Mouse (Mus musculus): ENCODE results near the gene Sult4a1. TPM values are rescaled to one million over a fixed set of nuclear protein-coding genes. Genes with fewer than 3 reads are reported as not detected.

The Sult4a1 gene
- polyA plus RNA-seq, 1 experiment from 2014 or later = 114 TPM

DNA sequence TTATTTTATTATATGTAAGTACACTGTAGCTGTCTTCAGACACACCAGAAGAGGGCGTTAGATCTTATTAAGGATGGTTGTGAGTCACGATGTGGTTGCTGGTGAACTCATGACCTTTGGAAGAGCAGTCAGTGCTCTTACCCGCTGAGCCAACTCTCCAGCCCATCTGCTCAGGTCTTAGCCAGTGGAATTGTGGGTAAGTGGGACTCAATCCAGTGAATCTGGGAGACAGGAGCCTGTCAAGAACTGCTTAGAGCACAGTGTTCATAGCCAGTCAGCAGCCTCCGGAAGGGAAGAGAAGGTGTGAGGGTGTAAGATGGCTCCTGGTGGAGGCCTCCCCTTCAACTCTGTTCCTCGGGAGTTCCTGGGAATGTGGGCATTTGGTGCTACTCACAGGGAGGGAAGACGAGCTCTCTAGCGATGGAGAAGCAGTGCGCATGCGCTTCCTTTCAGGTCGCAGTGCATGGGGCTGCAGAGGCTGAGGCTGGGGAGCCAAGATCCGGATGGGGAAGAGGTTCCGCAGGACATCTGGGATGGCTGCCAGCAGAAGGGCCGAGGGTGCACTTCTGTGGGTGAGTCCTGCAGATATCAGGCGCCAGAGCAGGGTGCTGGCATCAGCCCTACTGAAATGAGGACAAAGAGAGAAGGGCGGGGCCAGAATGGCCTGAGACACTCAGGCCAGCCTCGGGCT, 25.7 kb upstream of the Sult4a1 start:
- ATAC-seq = no peak
- Histone ChIP-seq H3K4me2 (ENCODE audit: low read length) (no peak overlapping the region), H3K9ac (ENCODE audit: low read depth, low read length) (no peak overlapping the region), H3K27me3 (ENCODE audit: control insufficient read depth, insufficient read depth, low read depth, low read length) (no peaks in the 10 kb centered on the region), H3K9me3 (replicated peaks; ENCODE audit: control insufficient read depth, low read length, poor library complexity, severe bottlenecking) (no peaks in the 10 kb centered on the region), H3K36me3 (ENCODE audit: control insufficient read depth, insufficient read depth, low read length) (no peaks in the 10 kb centered on the region), H3K27ac (ENCODE audit: low read length) (no peak overlapping the region), H3K4me1 (ENCODE audit: control insufficient read depth, insufficient read depth, low read length) (no peaks in the 10 kb centered on the region), H3K4me3 (ENCODE audit: low read depth, low read length) (no peak overlapping the region)
- 70% methylated on average over 16 of the region's 16 CpGs for WGBS

DNA sequence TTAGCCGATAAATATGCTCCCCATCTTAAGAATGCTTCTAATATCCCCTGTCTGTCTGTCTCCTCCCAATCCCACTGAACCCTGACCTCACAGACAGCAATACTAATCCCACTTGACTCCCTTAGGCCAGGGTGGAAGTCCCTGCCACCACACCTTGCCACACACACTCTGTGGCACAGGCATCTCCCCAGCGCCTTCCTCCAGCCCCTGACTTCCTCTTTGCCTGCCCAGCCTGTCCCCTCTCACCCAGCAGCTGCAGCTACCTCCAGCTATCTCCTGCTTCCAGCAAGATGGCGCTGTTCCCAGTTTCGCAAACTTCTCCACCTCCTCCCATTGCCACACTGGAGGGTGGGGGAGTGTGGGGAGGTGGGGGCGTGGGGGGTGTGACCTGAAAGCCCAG, 21.3 kb upstream of the Sult4a1 start:
- no peaks in the 10 kb centered on the region for H3K27me3 ChIP-seq (ENCODE audit: control insufficient read depth, insufficient read depth, low read depth, low read length)
- no peak for ATAC-seq
- no peak overlapping the region for H3K4me2 ChIP-seq (ENCODE audit: low read length)
- H3K36me3 ChIP-seq (ENCODE audit: control insufficient read depth, insufficient read depth, low read length) = no peaks in the 10 kb centered on the region
- H3K9ac ChIP-seq (ENCODE audit: low read depth, low read length) = no peak overlapping the region
- WGBS = 36% methylated on average over 5 of the region's 5 CpGs
- H3K4me3 ChIP-seq (ENCODE audit: low read depth, low read length) = no peak overlapping the region
- no peak overlapping the region for H3K27ac ChIP-seq (ENCODE audit: low read length)
- no peaks in the 10 kb centered on the region for H3K4me1 ChIP-seq (ENCODE audit: control insufficient read depth, insufficient read depth, low read length)
- H3K9me3 ChIP-seq (replicated peaks; ENCODE audit: control insufficient read depth, low read length, poor library complexity, severe bottlenecking) = no peaks in the 10 kb centered on the region

DNA sequence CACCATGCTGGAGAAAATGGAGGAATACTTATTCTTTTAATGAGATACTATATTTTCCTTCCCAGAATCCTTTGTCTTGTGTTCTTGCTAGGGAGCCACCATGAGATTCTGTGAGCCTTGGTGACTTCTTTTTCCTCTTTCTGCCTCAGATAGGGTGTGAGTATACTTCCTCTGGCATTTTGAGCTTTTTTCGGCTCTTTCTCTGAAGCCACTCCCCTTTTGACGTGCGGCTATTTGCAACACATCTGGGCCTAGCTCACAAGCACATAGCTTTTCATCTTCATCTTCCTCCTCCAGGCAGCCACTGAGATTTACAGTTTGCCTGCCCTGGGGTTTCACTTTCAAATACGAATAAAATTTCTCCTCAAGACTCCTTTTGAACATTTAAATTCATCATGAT, 20.9 kb upstream of the Sult4a1 start:
- no peak overlapping the region for H3K27ac ChIP-seq (ENCODE audit: low read length)
- H3K4me1 ChIP-seq (ENCODE audit: control insufficient read depth, insufficient read depth, low read length) = no peaks in the 10 kb centered on the region
- H3K9ac ChIP-seq (ENCODE audit: low read depth, low read length) = no peak overlapping the region
- H3K27me3 ChIP-seq (ENCODE audit: control insufficient read depth, insufficient read depth, low read depth, low read length) = no peaks in the 10 kb centered on the region
- no peak overlapping the region for H3K4me2 ChIP-seq (ENCODE audit: low read length)
- no peak overlapping the region for H3K4me3 ChIP-seq (ENCODE audit: low read depth, low read length)
- 79% methylated on average over 4 of the region's 4 CpGs for WGBS
- H3K36me3 ChIP-seq (ENCODE audit: control insufficient read depth, insufficient read depth, low read length) = no peaks in the 10 kb centered on the region
- no peak for ATAC-seq
- H3K9me3 ChIP-seq (replicated peaks; ENCODE audit: control insufficient read depth, low read length, poor library complexity, severe bottlenecking) = no peaks in the 10 kb centered on the region

DNA sequence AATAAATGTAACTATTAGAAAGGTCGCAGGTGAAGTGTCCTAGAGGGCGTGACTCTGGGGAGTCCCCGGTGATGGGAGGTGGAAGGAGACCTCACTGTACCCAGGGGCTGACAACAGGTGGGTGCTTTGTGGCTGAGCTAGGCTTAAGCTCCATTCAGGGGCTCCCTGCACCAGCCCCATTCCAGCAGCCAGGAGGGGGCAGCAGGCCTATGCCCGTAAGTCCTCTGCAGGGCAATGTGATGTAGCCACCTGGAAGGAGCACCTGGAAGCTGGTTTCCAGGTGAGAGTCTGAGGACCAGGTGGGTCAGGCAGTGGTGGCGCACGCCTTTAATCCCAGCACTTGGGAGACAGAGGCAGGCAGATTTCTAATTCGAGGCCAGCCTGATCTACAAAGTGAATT, 18.5 kb upstream of the Sult4a1 start:
- no peak overlapping the region for H3K4me3 ChIP-seq (ENCODE audit: low read depth, low read length)
- 69% methylated on average over 7 of the region's 7 CpGs for WGBS

DNA sequence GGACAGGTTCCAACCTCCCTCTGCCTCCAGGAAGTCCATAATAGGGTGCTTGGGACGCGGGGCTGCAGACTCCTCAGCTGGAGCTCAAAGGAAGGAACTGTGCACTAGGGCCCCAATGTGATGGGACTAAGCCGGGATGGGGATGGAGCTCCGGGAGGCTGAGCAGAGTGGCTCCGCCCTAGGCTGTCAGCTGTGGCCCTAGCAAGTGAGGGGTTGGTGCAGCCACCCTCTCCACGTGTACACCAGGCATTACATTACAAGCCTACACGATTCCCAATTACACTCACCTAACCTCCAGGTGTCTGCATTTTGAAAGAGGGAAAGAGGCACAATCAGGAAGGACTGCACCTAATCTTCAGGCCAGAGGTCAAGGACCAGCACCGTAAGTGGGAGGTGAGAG, 17.5 kb upstream of the Sult4a1 start, which contains the start of gene Pnpla5:
Gene Pnpla5 (minus strand): TSS at position 101 of the 400 bp plus-strand sequence.
- WGBS = 63% methylated on average over 8 of the region's 8 CpGs
- Histone ChIP-seq H3K27me3 (ENCODE audit: control insufficient read depth, insufficient read depth, low read depth, low read length) (no peaks in the 10 kb centered on the region), H3K9me3 (replicated peaks; ENCODE audit: control insufficient read depth, low read length, poor library complexity, severe bottlenecking) (no peaks in the 10 kb centered on the region), H3K9ac (ENCODE audit: low read depth, low read length) (no peak within 1 kb of the TSS), H3K4me3 (ENCODE audit: low read depth, low read length) (no peak within 1 kb of the TSS), H3K4me2 (ENCODE audit: low read length) (no peak within 1 kb of the TSS), H3K36me3 (ENCODE audit: control insufficient read depth, insufficient read depth, low read length) (no peaks in the 10 kb centered on the region), H3K4me1 (ENCODE audit: control insufficient read depth, insufficient read depth, low read length) (no peaks in the 10 kb centered on the region), H3K27ac (ENCODE audit: low read length) (no peak within 1 kb of the TSS)
- no peak for ATAC-seq

More for the DNA sequence above, 18.5 kb upstream of the Sult4a1 start:
- Histone ChIP-seq H3K9ac (ENCODE audit: low read depth, low read length) (no peak overlapping the region), H3K27ac (ENCODE audit: low read length) (no peak overlapping the region), H3K27me3 (ENCODE audit: control insufficient read depth, insufficient read depth, low read depth, low read length) (no peaks in the 10 kb centered on the region), H3K4me1 (ENCODE audit: control insufficient read depth, insufficient read depth, low read length) (no peaks in the 10 kb centered on the region), H3K36me3 (ENCODE audit: control insufficient read depth, insufficient read depth, low read length) (no peaks in the 10 kb centered on the region), H3K9me3 (replicated peaks; ENCODE audit: control insufficient read depth, low read length, poor library complexity, severe bottlenecking) (no peaks in the 10 kb centered on the region), H3K4me2 (ENCODE audit: low read length) (no peak overlapping the region)
- ATAC-seq = no peak

DNA sequence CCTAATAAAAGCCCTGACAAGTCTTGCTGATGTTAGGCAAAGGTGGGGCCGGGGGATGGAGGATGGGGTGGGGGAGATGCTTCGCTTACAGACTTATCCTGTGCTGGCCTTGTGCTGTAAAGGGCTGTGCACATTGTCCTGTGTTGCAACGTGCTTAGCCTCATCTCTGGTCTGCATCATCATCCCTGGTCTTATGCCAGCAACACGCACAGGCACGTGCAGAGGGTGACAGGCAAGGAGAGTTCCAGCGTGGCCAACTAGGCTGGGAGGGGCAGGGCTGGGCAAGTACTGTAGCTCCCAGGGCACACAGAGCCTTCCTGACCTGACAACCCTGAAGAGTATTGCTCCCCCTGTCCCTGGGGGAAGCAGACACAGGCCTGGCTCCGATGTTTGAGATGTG, 15.5 kb upstream of the Sult4a1 start:
- 83% methylated on average over 7 of the region's 7 CpGs for WGBS
- H3K9ac ChIP-seq (ENCODE audit: low read depth, low read length) = no peak overlapping the region
- H3K9me3 ChIP-seq (replicated peaks; ENCODE audit: control insufficient read depth, low read length, poor library complexity, severe bottlenecking) = no peaks in the 10 kb centered on the region
- no peaks in the 10 kb centered on the region for H3K36me3 ChIP-seq (ENCODE audit: control insufficient read depth, insufficient read depth, low read length)
- no peak overlapping the region for H3K4me3 ChIP-seq (ENCODE audit: low read depth, low read length)
- H3K27ac ChIP-seq (ENCODE audit: low read length) = no peak overlapping the region
- no peak overlapping the region for H3K4me2 ChIP-seq (ENCODE audit: low read length)
- no peak for ATAC-seq
- H3K27me3 ChIP-seq (ENCODE audit: control insufficient read depth, insufficient read depth, low read depth, low read length) = no peaks in the 10 kb centered on the region
- no peaks in the 10 kb centered on the region for H3K4me1 ChIP-seq (ENCODE audit: control insufficient read depth, insufficient read depth, low read length)

DNA sequence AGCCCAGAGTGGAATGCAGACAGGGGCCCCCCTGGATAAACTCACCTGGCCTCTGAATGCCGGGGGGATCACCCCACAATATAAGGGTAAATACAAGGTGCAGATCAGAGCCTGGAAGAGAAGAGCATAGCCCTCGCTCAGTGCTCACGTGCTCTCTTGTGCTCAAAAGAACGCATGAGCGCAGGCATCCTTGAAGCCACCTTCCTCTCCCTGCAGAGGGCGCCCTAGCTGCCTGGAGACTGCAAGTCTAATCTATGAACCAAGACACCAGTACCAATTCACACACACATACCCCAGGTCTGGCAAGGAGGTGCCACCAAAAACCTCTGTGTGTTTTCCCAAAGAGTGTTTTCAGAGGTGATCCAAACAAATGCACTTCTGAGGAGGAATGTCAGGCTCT, 15.1 kb upstream of the Sult4a1 start:
- no peak for ATAC-seq
- Histone ChIP-seq H3K4me3 (ENCODE audit: low read depth, low read length) (no peak overlapping the region), H3K9ac (ENCODE audit: low read depth, low read length) (no peak overlapping the region), H3K27ac (ENCODE audit: low read length) (no peak overlapping the region), H3K27me3 (ENCODE audit: control insufficient read depth, insufficient read depth, low read depth, low read length) (no peaks in the 10 kb centered on the region), H3K4me1 (ENCODE audit: control insufficient read depth, insufficient read depth, low read length) (no peaks in the 10 kb centered on the region), H3K36me3 (ENCODE audit: control insufficient read depth, insufficient read depth, low read length) (no peaks in the 10 kb centered on the region), H3K4me2 (ENCODE audit: low read length) (no peak overlapping the region), H3K9me3 (replicated peaks; ENCODE audit: control insufficient read depth, low read length, poor library complexity, severe bottlenecking) (no peaks in the 10 kb centered on the region)
- WGBS = 27% methylated on average over 6 of the region's 6 CpGs

DNA sequence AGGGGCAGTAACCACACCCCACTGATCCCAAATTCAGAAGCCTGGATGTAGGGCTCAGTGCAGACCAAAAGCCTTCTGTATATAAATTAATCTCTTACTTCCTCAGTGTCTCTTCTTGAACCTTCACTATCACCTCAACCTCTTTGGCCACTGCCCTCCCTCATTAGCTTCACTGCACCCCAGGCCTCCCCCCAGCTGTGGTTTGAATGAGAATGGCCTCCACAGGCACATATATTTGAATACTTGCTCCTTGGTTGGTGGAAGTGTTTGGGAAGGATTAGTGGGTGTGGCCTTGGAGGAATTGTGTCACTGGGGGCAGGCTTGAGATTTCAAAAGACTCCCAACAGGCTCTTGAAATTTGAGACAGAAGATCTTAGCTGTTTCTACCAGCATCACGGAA, 10.9 kb upstream of the Sult4a1 start:
- 83% methylated on average over 1 of the region's 1 CpGs for WGBS
- no peak overlapping the region for H3K9ac ChIP-seq (ENCODE audit: low read depth, low read length)
- no peak overlapping the region for H3K4me2 ChIP-seq (ENCODE audit: low read length)
- no peak overlapping the region for H3K27ac ChIP-seq (ENCODE audit: low read length)
- no peaks in the 10 kb centered on the region for H3K27me3 ChIP-seq (ENCODE audit: control insufficient read depth, insufficient read depth, low read depth, low read length)
- no peak overlapping the region for H3K4me3 ChIP-seq (ENCODE audit: low read depth, low read length)
- no peak for ATAC-seq
- no peaks in the 10 kb centered on the region for H3K4me1 ChIP-seq (ENCODE audit: control insufficient read depth, insufficient read depth, low read length)
- no peaks in the 10 kb centered on the region for H3K36me3 ChIP-seq (ENCODE audit: control insufficient read depth, insufficient read depth, low read length)
- no peaks in the 10 kb centered on the region for H3K9me3 ChIP-seq (replicated peaks; ENCODE audit: control insufficient read depth, low read length, poor library complexity, severe bottlenecking)

DNA sequence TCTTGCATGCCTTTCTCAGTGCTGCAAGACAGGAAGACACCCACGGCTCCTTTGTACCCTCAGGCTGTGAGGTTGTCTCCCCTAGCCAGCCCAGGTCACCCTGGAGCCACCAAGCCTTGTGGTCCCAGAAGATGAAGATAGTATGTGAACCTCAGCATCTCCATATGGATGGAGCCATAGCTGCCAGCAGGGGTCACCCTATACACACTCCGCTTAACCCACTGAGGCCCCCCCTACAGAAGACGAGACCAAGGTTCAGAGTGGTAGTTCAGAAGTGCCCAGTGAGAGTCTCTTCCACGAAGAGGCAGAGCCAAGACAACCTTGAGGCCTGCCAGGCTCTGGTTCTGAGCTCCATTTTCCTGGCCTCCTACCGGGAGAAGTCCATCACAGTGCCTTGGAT, 10.2 kb upstream of the Sult4a1 start:
- WGBS = 59% methylated on average over 5 of the region's 5 CpGs
- no peak for ATAC-seq
- Histone ChIP-seq H3K27ac (ENCODE audit: low read length) (no peak overlapping the region), H3K36me3 (ENCODE audit: control insufficient read depth, insufficient read depth, low read length) (no peaks in the 10 kb centered on the region), H3K9me3 (replicated peaks; ENCODE audit: control insufficient read depth, low read length, poor library complexity, severe bottlenecking) (no peaks in the 10 kb centered on the region), H3K4me3 (ENCODE audit: low read depth, low read length) (no peak overlapping the region), H3K4me1 (ENCODE audit: control insufficient read depth, insufficient read depth, low read length) (no peaks in the 10 kb centered on the region), H3K27me3 (ENCODE audit: control insufficient read depth, insufficient read depth, low read depth, low read length) (no peaks in the 10 kb centered on the region), H3K4me2 (ENCODE audit: low read length) (no peak overlapping the region), H3K9ac (ENCODE audit: low read depth, low read length) (no peak overlapping the region)
